Mouse (Mus musculus) lung, adult 2 months (tissue): ENCODE data around the gene Slc30a7.

Source experiments
- CTCF ChIP-seq: fragments of 200-500 bp; IDR thresholded peaks from 2 replicates; pipeline ENCODE4 v1.5.1; 2011; ENCODE audit warnings: mild to moderate bottlenecking, low read length, control low read depth; ENCODE audit not compliant: insufficient read depth
- POLR2A ChIP-seq: fragments of 200-500 bp; IDR thresholded peaks from 2 replicates; pipeline ENCODE4 v1.6.1; 2011; ENCODE audit warnings: low read depth, mild to moderate bottlenecking, control low read depth, low read length, borderline replicate concordance; ENCODE audit errors: extremely low read depth

DNA sequence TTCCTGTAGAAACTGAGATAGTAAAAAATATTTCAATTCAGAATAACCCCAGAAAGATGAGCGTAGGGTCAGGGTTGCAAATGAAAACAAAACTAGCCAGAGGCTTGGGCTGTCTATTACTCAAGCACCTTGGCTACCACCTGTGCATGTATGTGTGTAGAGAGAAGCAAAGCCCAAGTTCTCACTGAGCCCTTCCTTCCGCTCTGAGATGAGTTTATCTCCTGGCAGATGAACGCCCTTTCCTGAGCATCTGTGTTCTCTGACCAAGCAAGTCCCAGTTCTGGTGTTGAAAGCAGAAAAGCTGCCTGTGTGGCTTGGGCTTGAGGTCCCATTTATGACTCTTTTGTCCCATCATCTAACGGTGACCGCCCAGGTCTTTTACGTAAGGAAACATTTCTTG, 7.7 kb upstream of the Slc30a7 start:
- TF ChIP-seq POLR2A (no peak), CTCF (no peak)
